Mouse (Mus musculus) layer of hippocampus, postnatal 10 days (tissue): Measurements from ENCODE around the gene Dbndd1. TPM values are rescaled to one million over a fixed set of nuclear protein-coding genes. Genes with fewer than 3 reads are reported as not detected.
"Not testable (repeated sequence)": the region's sequence is repeated elsewhere in the genome, so short reads cannot be mapped to it uniquely, and the experiment has no call there.

Experiments used
- DNase-seq, 2 experiments: peaks; one replicate each; pipeline ENCODE4 v3.0.0; 2021; ENCODE audit warnings: low spot score in 2 of 2
- long read RNA-seq: library from polyadenylated mRNA; stranded (forward); transcript quantifications from one replicate; pipeline ENCODE4 v2.0.0, GENCODE M21; 2023
- total RNA-seq, 2 experiments: library from RNA; stranded (reverse); gene quantifications; 2 replicates each; pipeline ENCODE4 v1.2.3; 2021

Dbndd1 gene
- 10 to 100 TPM; 13.2 to 16.3 TPM for total RNA-seq
- long read RNA-seq, transcript Dbndd1-201 (4 exons, 1,677 nt), result major isoform, 18 of 19 reads
- long read RNA-seq, partial matches to known transcripts, result 0 of 19 reads
- long read RNA-seq, other reads (novel, unspliced or antisense), result 1 of 19 reads

DNA sequence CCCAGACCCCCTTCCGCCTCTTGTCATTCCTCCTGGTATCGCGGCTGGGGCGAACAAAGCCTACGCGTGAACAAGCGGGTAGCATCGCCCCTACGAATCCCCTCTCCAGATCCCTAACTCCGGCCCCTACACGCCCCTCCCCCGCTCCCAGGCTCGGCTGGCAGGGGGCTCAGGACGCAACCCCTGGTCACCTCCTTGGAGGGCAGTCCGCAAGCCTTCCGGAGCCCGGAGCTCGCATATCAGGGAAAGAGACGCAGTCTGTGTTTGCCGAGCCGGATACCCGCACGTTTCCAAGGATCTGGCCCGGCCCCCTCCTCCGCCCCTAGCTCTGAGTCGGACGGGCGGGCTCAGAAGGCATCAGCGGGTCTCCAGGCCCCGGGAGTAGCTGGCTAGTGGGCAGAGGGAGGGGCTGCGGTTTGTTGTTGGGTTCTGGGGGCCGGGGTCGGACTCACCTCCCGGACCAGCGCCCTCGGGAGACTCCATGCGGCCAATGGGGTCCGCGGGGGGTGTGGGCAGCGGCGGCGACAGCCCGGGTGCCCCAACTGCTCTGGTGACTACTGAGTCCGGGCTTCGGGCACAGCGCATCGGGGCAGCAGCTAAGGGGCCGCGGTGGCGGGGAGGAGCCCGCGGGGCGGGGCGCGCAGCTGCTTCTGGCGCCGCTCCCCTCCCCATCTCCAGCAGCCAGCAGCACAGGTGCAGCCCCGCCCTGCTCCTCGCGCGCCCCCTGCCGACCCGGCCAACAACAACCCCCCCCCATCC is at the start of gene Dbndd1:
TSS of gene Dbndd1 (minus strand) at position 683 of the 759 bp plus-strand sequence.
- DNase-seq, result peak; percentile 57 to 70

DNA sequence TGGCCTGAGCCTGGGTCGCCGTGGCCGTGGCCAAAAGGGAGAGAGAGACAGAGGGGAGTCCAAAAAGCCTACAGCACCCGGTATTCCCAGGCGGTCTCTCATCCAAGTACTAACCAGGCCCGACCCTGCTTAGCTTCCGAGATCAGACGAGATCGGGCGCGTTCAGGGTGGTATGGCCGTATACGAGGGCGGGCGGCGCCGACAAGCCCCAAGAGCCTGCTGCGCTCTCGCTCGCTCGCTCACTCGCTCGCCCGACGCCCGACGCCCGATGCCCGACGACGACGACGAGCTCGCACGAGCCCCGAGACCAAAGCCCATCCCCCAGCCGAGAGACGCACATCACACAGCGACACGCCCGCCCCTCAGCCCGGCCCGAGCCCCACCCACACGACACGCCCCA is 49.0 kb upstream of the Dbndd1 start:
- DNase-seq, result not testable (repeated sequence)

DNA sequence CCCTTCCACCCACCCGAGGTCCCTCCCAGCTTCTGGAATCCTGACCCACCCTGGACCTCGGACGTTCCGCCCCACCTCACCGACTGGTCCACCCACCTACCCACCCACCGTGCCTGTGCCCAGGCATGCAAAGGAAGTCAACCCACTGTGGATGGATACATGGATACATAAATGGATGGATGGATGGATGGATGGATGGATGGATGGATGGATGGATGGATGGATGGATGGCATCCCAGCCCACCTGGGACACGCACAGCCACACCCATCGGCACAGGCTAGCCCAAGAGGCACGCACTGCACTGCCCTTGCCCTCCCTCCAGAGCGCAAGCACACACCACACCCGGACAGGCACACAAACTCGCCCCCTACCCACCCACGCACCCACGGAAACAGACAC is 22.4 kb upstream of the Dbndd1 start:
- DNase-seq, result peak in 1 of 2 experiments; percentile 47

DNA sequence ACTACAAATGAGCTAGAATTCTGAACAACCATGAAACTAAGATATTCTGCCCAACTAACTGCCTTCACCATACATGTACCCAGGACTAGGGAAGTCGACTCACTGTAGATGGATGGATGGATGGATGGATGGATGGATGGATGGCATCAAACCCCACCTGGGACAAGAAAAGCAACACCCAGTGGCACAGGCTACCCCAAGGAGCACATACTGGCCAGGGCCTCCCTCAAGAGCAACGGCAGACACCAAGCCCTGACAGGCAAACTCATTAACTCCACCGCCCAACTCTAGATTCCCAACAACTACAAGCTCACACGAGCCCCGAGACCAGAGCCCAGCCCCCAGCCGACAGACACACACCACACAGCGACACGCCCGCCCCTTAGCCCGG is 21.7 kb upstream of the Dbndd1 start:
- DNase-seq, result no peak

DNA sequence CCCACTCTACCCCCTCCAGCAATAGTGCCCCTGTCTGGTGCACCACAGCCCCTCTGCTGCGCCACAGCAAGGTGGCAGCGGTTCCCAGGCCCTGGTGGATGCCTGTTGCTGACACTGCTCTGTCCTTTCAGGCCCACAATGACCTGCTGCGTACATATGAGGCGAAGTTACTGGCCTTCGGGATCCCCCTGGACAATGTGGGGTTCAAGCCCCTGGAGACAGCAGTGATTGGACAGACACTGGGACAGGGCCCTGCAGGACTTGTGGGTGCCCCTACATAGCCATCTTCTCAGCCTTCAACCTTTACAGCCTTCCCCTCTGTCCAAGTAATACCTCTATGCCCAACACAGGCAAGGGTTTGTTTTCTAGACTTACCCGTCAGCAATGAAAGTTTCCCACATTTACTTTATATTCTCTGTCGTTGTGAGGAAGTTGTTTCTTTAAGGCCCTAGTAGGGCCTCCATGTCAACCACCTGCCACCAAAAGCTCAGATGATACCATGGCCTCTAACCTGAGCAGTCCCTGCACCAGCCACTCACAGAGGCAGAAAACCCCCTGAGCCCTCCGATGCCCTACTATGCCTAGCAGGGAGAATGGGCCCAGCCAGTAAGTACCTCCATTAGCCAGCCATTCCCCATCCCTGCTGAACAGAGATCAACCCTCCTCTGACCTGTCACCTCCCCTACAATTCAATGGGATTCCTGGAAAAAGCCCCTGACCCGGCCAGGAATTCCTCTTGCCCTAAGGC is 21.2 kb upstream of the Dbndd1 start:
- no peak for DNase-seq

DNA sequence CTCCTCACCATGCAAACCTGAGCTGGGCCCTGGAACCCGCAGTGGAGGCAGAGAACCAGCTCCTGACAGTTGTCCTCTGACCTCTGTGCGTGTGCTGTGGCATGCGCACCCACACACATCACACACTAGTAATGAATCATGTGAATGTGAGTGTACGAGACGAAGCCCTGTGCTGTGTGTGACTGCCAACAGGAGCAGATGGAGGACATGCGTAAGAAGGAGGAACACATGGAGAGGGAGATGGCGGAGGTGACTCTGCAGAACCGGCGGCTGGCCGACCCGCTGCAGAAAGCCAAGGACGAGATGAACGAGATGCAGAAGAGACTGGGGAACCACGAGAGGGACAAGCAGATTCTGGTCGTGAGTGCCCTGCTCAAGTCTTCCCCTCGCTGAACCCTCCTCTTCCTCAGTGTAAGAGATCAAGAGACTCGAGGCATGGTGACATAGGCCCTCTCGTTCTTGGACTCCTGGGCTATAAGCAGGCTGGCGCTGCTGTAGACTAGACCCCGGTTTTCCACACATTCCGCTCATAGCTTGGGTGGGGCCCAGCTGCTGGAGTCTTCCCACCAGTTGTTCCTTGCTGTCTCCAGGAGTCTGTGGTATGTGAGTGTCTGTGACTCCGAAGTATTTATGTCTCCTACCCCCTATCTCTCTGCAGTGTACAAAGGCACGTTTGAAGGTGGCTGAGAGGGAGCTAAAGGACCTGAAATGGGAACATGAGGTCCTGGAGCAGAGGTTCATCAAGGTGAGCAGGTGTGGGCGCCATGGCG is 12.6 kb upstream of the Dbndd1 start:
- DNase-seq, result peak; percentile 25 to 33

DNA sequence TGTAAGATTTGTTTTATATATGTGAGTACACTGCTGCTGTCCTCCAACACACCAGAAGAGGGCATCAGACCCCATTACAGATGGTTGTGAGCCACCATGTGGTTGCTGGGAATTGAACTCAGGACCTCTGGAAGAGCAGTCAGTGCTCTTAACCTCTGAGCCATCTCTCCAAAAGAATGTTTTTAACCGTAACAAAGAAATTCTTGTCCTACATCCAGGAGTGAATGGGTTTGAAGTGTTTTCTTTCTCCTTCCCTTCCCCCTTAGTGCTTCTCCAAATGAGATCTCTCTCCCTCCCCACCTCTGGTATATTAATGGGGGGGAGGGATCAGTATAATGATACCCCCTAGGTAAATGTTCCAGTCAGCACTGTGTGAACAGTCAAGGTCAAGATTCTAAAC is 4.8 kb upstream of the Dbndd1 start:
- not testable (repeated sequence) for DNase-seq

DNA sequence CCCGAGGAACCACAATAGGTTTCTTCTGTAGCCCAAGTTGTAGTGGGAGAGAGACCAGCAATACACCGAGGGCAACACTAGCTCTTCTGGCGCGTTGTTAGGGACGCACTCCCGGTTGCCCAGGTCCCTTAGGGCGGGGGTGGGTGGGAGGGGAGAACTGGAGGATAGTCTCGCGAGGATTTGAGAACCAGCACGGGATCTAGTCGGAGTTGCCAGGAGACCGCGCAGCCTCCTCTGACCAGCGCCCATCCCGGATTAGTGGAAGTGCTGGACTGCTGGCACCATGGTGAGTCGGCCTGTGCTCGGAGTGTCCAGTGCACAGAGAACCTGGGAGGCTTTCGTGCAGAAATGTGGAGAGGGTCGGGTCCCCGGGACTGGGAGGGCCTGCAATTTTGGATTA is 3.4 kb upstream of the Dbndd1 start, which contains the start of gene Gas8:
TSS of gene Gas8 (plus strand) at position 168 of the 400 bp plus-strand sequence.
- peak; percentile 84 to 89 for DNase-seq

DNA sequence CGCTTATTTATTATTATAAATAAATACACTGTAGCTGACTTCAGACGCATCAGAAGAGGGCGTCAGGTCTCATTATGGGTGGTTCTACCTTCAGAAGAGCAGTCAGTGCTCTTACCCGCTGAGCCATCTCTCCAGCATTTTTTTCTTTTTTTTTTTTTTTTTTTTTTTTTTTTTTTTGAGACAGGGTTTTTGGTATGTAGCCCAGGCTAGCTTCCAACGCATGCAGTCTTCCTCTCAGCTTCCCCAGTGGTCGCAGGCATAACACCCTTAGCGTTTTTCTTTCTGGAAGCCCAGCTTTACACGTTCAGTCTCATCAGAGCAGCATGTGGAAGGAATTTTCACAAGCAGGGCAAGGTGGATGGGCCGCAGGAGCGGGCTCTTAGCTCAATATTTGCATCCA is 2.9 kb upstream of the Dbndd1 start:
- DNase-seq, result no peak

DNA sequence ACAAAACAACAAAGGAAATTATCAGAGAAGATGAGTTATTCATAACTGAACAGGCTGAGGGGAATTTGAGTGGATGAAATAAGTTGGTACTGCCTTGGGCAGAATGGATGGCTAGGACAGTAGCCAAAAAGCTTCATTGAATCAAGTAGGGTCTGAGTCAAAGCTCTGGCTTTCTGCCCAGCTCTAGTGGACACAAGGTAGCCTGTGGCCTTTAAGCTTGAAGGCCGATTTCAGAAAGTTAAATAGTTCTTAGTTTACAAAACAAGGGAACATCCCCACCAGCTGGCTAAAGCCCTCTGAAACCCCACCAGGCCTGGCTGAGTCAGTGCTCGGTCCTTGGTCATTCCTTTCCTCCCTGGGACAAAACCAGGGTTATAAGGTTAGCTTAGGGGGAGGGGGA is 1.3 kb upstream of the Dbndd1 start:
- no peak for DNase-seq

DNA sequence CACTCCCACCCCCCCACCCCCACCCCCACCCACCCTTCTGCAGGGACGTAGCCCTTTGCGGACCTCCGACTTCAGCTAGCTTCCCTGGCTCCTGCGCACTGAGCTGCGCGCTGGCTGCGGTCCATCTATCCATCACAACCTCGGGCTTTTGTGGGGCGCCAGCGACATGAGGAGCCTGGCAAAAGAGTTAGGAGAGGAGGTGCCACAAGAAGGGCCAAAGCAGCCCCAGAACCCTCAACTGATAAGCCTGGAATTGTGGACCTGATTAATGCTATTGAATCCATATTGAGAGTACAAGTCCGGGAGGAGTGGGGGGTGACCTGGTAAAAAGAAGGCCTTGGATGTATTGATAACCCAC is 256 bp upstream of the Dbndd1 start:
- DNase-seq, result no peak

DNA sequence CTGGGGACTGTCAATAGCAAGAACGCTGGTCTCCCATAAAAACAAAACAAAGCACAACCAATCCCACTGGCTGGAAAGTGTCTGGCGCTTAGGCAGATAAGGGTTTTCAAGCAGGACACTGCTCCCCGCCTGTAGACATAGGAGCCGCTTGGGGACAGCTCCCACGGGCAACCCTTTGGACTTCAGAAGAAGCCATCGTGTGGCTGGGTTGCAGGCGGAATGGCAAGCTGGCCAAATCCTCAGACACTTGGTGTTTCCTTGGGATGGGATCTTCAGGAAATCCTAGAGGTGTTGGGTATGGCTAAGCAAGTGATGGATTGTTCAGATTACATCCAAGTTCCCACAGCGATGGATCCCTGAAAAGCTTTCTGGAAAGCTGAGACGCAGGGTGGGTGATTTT is 1.1 kb downstream of the Dbndd1 start:
- no peak for DNase-seq

DNA sequence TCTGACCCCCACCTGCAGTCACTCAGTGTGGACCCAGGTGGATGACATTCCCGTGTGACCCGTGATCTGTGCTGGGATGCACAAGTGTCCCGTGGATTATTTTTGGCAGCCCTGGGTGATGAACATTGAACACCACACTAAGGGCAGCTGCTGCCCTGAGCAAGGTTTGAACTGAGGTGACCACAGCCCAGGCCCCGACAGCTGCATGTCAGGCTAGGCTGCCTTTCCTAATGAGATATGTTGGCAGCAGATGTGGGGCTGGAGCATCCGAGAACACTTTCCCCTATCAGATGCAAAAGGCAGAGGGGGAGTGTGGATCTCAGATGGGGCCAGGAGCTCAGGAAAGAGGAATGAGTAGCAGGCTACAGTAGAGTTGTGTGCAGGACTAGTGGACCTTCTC is 4.4 kb downstream of the Dbndd1 start:
- no peak for DNase-seq

DNA sequence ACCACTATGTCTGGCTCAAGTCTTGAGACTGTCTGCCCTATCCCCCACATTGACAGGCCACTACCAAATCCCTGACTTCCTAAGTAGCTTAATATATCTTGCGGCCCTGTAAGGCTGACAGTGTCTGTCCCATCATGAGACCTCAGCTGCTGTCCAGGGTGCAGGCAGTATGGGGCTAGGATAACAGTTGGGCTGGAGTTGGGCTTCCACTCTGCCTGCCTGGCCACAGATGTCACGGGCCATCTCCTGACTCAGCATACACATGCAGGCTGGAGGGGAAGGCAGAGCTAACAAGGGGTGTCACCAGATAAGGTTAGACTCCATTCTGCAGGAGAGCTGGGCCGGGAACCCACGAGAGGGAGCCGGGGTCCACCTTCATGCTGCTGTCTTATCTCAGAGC is 8.1 kb downstream of the Dbndd1 start:
- no peak for DNase-seq

DNA sequence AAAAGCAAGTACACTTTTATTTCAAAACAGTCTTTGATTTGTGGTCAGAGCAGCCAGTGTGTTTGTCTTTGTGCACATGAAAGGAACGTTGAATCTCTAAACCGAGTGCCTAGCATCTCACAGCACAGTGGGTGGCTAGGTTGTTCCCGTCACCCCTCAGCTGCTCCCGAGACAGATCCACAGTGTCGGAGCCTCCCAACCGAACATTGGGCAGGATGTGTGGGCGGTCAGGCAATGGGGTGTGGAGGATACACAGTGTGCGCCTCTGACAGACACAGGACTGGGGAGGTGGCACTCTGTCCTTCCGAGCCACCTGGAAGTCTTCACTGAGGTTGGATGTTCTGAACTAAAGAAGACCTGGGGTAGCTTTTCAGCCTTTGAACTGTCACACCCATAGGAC is 9.6 kb downstream of the Dbndd1 start:
- no peak for DNase-seq

DNA sequence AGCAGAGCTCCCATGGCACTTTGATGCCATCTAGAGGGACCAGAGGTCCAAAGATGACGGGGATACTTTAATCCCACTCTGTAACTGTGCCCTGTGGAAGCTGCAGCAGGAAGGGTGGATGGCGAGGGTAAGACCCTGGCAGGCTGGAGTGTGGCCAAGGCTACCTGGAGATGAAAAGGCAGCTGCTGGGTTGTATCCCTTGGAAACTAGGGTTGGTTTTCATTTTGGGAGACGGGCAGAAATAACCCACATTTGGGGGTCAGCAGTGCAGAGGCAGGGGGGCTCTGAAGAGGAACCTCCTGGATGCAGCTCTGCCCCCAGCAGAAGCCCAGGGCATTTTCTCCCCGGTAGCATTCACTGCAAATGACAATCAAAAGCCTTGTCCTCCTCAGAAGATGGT is 10.0 kb downstream of the Dbndd1 start:
- no peak for DNase-seq

DNA sequence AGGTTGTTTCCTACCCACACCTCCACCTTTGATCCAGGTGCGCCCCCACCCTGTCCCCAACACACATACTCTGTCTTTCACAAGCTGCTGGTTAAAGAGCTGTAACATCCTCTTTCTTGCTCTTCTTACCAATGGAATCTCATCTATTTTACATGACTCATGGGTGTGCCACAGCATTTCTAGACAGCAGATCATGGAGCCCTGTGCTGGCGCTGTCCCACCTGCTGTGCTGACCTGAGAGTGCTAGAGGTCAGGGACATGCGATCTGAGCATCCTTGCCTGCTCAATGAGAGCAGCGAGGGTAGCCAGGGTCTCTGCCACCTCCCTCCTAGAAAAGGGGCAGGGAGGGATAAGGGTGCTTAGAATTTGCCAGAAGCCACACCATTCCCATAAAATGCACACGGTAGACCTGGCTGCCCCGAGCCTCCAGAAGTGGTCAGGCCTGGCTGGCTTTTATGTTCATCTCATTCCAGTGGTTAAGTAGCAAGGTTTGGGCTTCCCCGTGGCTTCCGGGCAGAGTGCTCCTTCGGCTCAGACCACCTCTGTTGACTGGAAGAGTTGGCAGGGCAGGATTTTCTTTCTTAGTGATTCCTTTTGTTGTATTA is 10.6 kb downstream of the Dbndd1 start:
- no peak for DNase-seq

DNA sequence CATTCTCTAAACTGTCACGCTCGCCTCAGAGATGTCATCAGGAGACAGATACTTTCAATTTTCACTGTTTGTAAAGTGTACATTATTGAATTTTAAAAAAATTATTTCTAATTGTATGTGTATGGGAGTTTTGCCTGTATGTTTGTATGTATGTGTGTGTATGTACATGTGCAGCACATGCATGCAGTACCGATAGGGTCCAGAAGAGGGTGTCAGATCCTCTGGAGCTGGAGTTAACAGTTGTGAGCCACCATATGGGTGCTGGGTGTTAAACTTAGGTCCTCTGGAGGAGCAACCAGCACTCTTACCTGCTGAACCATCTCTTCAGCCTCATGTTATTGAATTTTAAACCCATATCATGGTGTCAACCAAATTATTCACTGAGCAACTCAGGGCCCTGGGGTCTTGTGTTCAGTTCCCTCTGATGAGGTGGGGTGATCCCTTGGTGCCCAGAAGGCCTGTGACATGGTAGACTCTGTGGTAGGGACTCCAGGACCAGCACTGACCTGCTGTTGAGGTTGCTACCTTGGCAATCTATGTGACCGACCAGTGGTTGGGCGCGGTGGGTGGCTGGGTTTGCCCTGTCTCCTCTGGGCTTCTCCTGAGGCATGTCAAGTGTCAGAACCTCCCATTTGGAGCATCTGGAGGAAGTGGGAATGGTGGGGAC is 11.3 kb downstream of the Dbndd1 start:
- DNase-seq, result no peak

DNA sequence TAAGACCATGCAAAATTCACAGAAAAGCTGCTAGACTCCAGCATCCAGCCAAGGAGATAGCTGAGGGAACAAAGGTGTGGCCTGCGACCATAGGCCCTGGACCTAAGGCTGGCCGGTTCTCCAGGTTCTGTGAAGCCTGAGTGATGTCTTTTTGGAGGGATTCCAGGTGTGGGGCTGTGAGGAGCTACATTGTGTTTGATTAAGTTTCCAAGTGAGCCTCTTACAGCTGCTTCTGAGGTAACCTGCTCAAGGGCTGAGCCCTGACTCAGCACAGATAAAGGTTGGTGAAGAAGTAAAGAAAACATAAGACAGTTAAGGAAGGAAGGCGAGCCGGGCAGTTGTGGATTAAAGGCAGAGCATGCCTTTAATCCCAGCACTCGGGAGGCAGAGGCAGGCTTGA is 13.1 kb downstream of the Dbndd1 start:
- DNase-seq, result no peak

DNA sequence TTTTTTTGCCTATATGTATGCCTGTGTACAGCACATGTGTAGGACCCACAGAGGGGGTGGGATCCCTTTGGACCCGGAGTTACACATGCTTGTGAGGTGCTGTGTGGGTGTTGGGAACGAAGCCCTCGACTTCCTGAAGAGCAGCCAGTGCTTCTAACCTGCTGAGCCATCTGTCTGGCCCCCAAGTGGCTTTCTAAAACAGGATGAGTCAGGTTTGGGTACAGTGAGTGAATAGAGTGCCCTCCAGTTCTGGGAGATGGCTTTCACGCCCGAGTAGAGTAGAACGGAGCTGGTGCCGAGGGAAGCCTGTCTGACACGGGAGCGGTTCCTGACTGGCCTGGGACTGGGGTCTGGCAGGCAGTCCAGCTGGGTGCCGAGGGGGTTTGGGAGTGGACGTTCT is 15.7 kb downstream of the Dbndd1 start:
- DNase-seq, result no peak

DNA sequence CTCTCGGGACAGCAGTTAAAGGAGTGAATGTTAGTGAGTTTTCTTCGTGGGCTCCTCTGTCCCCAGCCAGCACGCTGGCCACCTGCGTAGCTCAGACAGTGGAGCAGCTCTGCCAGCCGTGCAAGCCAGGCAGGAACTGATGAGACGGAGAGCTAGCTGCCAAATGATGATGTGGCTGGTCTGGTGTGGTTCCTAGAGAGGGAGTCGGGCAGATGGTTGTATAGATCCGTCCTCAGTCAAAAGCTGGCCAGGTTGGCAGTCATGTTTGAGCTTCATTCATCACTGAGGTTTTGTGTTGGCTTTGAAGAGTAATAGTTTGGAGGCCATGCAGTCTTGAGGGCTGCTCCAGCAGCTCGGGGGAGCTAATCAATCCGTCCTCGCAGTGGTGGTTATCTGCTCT is 16.3 kb downstream of the Dbndd1 start:
- peak in 1 of 2 experiments; percentile 24 for DNase-seq
